Comparison of ENCODE assay signal across 21 mouse cellular contexts in genomic region chr19:57910650-57911049, GRCm38 (mm10).
DNase-seq lines count a peak whose midpoint lies in the region; ATAC-seq and TF ChIP-seq lines count a peak whose summit lies in the region.
"Had no signal": no experiment of that assay in that cellular context is flagged by ENCODE, and none has a peak within 500 bp of the region (broad histone marks: within the 10 kb centered on the region; RNA-seq: fewer than 3 reads in every experiment).

No protein-coding gene starts in this region.

- H3K36me3 ChIP-seq in midbrain, embryonic 11.5 days (ENCODE audit: control insufficient read depth, insufficient read depth, low read length) = no peaks in the 10 kb centered on the region
- H3K36me3 ChIP-seq in midbrain, embryonic 15.5 days (replicated peaks) = no peaks in the 10 kb centered on the region
- no peaks in the 10 kb centered on the region for H3K36me3 ChIP-seq in CH12.LX (replicated peaks in 1 of 2; ENCODE audit: control insufficient read depth in 1 of 2, insufficient read depth in 1 of 2, low read length in 1 of 2)
- H3K36me3 ChIP-seq: G1E had no signal

- no peaks in the 10 kb centered on the region for H3K4me1 ChIP-seq in midbrain, embryonic 11.5 days (ENCODE audit: control insufficient read depth, insufficient read depth, low read length)
- H3K4me1 ChIP-seq in midbrain, embryonic 15.5 days = no peaks in the 10 kb centered on the region
- peaks cover 3 to 9% of the 10 kb centered on the region in 2 experiments for H3K4me1 ChIP-seq in CH12.LX (ENCODE audit: control insufficient read depth in 1 of 2, insufficient read depth in 2 of 2)

- peak; percentile 82 for TF ChIP-seq EP300 in CH12.LX (IDR thresholded peaks at IDR 0.05; ENCODE audit: low read length)

- TF ChIP-seq CTCF in CH12.LX (conservative IDR thresholded peaks at IDR 0.05 in 1 of 2, IDR thresholded peaks at IDR 0.05 in 1 of 2; ENCODE audit: low read depth in 2 of 2, low read length in 2 of 2) = no peak

- no peak overlapping the region for H3K27ac ChIP-seq in midbrain, embryonic 11.5 days (ENCODE audit: low read depth, low read length)
- no peak overlapping the region for H3K27ac ChIP-seq in midbrain, embryonic 15.5 days
- no peak overlapping the region; the same call in 1 of the 2 replicates for H3K27ac ChIP-seq in CH12.LX (ENCODE audit: insufficient read depth, low read depth)

- DNase-seq in heart, adult 11 months = peak; percentile 30
- DNase-seq in heart, adult 9 months (ENCODE audit: low spot score in 2 of 2) = no peak
- peak; percentile 14 for DNase-seq in midbrain, embryonic 11.5 days (ENCODE audit: low spot score, missing footprints)
- no peak for DNase-seq in CH12.LX (ENCODE audit: extremely low read depth)
- DNase-seq in frontal cortex, postnatal 10 days (ENCODE audit: low spot score in 2 of 2) = no peak
- DNase-seq: adrenal gland, adult 2 months; adrenal gland, adult 8-10 months; adrenal gland, postnatal 10 days; adrenal gland, postnatal 14 days; adrenal gland, postnatal 25 days; adrenal gland, postnatal 36 days; B cell, adult 2 months; cerebellum, adult 11 months; cerebellum, adult 11-12 months; cerebellum, adult 18-20 months; cerebellum, adult 2 months had no signal

- dilution Hi-C loops in CH12.LX (cut with MboI; ENCODE audit: extremely low pct_ligation_motif_present, extremely low pct_unique_long_range_greater_than_20kb, low sequenced_read_pairs) = no loop called here

- no peak overlapping the region for H3K4me3 ChIP-seq in midbrain, embryonic 11.5 days (ENCODE audit: low read depth, low read length)
- no peak overlapping the region for H3K4me3 ChIP-seq in midbrain, embryonic 15.5 days
- H3K4me3 ChIP-seq in CH12.LX (replicated peaks in 1 of 3; ENCODE audit: low read depth in 2 of 3, low read length in 2 of 3, poor library complexity in 1 of 3) = no peak overlapping the region

- in situ Hi-C loops in CH12.LX (cut with MboI; ENCODE audit: low pct_ligation_motif_present, low pct_unique_long_range_greater_than_20kb, low sequenced_read_pairs) = no loop called here

- no peak for ATAC-seq in midbrain, embryonic 11.5 days (ENCODE audit: low FRiP score)
- ATAC-seq in midbrain, embryonic 15.5 days (replicated peaks) = no peak
- ATAC-seq: activated CD4-positive, CD25-positive, alpha-beta regulatory T cell, adult 4 months; CD4-positive, CD25-positive, alpha-beta regulatory T cell, adult 4 months; Patski had no signal

- 88% methylated on average over 6 of the region's 6 CpGs for WGBS in midbrain, embryonic 11.5 days
- 95% methylated on average over 6 of the region's 6 CpGs for WGBS in midbrain, embryonic 15.5 days

- no peaks in the 10 kb centered on the region for H3K27me3 ChIP-seq in midbrain, embryonic 11.5 days (ENCODE audit: control insufficient read depth, insufficient read depth, low read length)
- no peaks in the 10 kb centered on the region for H3K27me3 ChIP-seq in midbrain, embryonic 15.5 days (replicated peaks)
- H3K27me3 ChIP-seq in CH12.LX (replicated peaks) = no peaks in the 10 kb centered on the region
- H3K27me3 ChIP-seq: Patski had no signal

- no peaks in the 10 kb centered on the region for H3K79me2 ChIP-seq in CH12.LX (replicated peaks; ENCODE audit: control insufficient read depth, extremely low read depth, insufficient read depth, poor library complexity, severe bottlenecking)

- H3K9ac ChIP-seq in midbrain, embryonic 11.5 days (ENCODE audit: low read length) = no peak overlapping the region
- no peak overlapping the region for H3K9ac ChIP-seq in midbrain, embryonic 15.5 days
- no peak overlapping the region for H3K9ac ChIP-seq in CH12.LX (ENCODE audit: insufficient read depth, low read depth)

- no peak for TF ChIP-seq RAD21 in CH12.LX (IDR thresholded peaks at IDR 0.05; ENCODE audit: low read depth, low read length)

- no peak for TF ChIP-seq POLR2A in CH12.LX (IDR thresholded peaks at IDR 0.05; ENCODE audit: low read depth, low read length)

- no peaks in the 10 kb centered on the region for H3K9me3 ChIP-seq in midbrain, embryonic 11.5 days (ENCODE audit: control insufficient read depth, low read length)
- H3K9me3 ChIP-seq in midbrain, embryonic 15.5 days = no peaks in the 10 kb centered on the region
- no peaks in the 10 kb centered on the region for H3K9me3 ChIP-seq in CH12.LX (replicated peaks; ENCODE audit: low read length)

- no peak overlapping the region for H3K4me2 ChIP-seq in midbrain, embryonic 11.5 days
- no peak overlapping the region for H3K4me2 ChIP-seq in midbrain, embryonic 15.5 days
- peak overlapping the region; percentile 24; the same call in 1 of the 2 replicates for H3K4me2 ChIP-seq in CH12.LX (ENCODE audit: insufficient read depth, low read depth, poor library complexity, severe bottlenecking)

TF ChIP-seq in CH12.LX, 34 proteins besides CTCF, POLR2A, EP300 and RAD21:
- TF ChIP-seq IRF4 (IDR thresholded peaks at IDR 0.05; ENCODE audit: low read depth, low read length) (peak; percentile 76), ZC3H11A (IDR thresholded peaks at IDR 0.05; ENCODE audit: low read depth, low read length) (no peak)

Comparison
In these comparisons a context has a peak if more than half of its experiments do, and no peak if none do; other contexts are left out.
1. DNase-seq: peak in heart, adult 11 months (single experiment) and midbrain, embryonic 11.5 days (single experiment); none in heart, adult 9 months (0 of 2), CH12.LX (single experiment) and frontal cortex, postnatal 10 days (0 of 2).